Mouse (Mus musculus): ENCODE data around the gene Gm3012.
"Not testable (repeated sequence)": the region's sequence is repeated elsewhere in the genome, so short reads cannot be mapped to it uniquely, and the experiment has no call there.

Gene Gm3012

DNA sequence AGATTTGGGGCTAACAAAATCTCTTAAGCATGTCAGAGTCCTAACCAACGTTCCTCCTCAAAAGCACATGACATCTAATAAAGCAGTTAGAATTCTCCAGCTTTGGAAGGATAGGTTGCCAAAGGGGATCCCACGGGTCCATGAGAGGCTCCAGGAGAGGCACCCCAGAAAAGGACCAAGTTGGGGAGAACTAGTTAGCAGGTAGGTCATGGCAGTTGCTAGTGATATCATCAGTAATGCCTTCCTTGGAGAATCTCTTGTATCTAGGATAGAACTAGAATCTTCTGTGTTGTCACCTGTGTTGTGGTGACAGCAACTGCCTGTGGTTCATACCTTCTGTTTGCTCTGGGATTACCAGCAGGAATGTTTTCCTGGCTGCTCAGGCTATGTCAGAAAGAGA is at the start of gene Gm3012:
Gene Gm3012 (plus strand): TSS at position 301 of the 400 bp plus-strand sequence.
- DNase-seq (ENCODE audit: low read depth, low spot score); H3K36me3 ChIP-seq (ENCODE audit: control insufficient read depth, insufficient read depth, low read length, poor library complexity, severe bottlenecking); H3K27me3 ChIP-seq (ENCODE audit: control insufficient read depth, insufficient read depth, low read length, poor library complexity, severe bottlenecking): not testable (repeated sequence)

DNA sequence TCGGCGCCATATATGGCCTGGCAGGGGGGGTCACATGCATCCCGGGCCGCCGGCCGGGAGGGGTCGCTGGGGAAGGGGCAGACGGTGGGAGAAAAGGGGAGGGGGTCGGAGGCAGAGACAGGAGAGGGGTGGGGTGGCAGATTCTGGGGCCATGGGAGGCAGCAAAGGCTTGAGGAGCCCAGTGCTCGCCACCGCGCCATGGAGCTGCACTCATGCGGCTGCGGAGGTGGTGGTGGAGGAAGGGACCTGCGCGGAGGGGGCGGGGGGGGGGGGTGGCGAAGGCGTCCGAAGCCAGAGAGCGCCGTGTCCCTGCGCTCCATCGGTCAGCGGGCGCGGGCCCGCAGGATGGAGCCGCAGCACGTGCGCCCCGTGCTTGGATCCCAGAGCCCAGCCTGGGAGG is 17.4 kb downstream of the Gm3012 start, which contains the start of gene Gm3020:
Gene Gm3020 (plus strand): TSS at position 301 of the 400 bp plus-strand sequence.
- H3K27me3 ChIP-seq (ENCODE audit: control insufficient read depth, insufficient read depth, low read length, poor library complexity, severe bottlenecking); DNase-seq (ENCODE audit: low read depth, low spot score); H3K36me3 ChIP-seq (ENCODE audit: control insufficient read depth, insufficient read depth, low read length, poor library complexity, severe bottlenecking): not testable (repeated sequence)

DNA sequence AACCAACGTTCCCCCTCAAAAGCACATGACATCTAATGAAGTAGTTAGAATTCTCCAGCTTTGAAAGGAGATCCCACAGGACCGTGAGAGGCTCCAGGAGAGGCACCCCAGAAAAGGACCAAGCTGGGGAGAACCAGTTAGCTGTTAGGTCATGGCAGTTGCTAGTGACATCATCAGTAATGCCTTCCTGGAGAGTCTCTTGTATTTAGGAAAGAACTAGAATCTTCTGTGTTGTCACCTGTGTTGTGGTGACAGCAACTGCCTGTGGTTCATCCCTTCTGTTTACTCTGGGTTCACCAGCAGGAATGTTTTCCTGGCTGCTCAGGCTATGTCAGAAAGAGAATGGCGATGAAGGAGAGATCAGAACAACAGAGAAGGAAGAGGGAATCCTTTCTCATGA is 54.2 kb downstream of the Gm3012 start, which contains the start of gene Gm3043:
Gene Gm3043 (plus strand): TSS at position 301 of the 400 bp plus-strand sequence.
- DNase-seq (ENCODE audit: low read depth, low spot score); H3K36me3 ChIP-seq (ENCODE audit: control insufficient read depth, insufficient read depth, low read length, poor library complexity, severe bottlenecking); H3K27me3 ChIP-seq (ENCODE audit: control insufficient read depth, insufficient read depth, low read length, poor library complexity, severe bottlenecking): not testable (repeated sequence)
